Mouse (Mus musculus) natural killer cell, adult 2 months (primary cell): ENCODE results near the gene Impdh1.

Experiments
- DNase-seq, 2 experiments: peaks; one replicate each; pipeline ENCODE4 v3.0.0; 2022; ENCODE audit warnings: low spot score in 2 of 2

The Impdh1 gene

DNA sequence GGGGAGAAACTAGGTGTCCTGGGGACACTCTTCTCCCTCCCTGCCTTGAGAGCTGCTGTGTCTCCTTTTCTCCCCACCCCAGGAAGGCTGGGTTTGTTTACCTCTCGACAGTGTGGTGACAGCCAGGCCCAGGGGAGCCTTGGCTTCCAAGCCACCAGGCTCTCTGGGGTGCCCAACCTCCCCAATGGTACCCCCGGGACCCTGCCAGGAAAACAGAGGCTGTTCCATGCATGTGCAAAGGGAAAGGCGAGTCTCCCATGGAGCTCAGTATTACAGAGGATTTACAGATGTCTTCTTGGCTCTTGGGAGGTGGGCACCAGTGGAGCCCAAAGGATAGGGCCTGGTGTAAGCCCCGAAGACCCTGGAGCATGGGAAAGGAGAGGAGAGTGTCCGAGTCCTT, 2.7 kb downstream of the Impdh1 start:
- DNase-seq: no peak

DNA sequence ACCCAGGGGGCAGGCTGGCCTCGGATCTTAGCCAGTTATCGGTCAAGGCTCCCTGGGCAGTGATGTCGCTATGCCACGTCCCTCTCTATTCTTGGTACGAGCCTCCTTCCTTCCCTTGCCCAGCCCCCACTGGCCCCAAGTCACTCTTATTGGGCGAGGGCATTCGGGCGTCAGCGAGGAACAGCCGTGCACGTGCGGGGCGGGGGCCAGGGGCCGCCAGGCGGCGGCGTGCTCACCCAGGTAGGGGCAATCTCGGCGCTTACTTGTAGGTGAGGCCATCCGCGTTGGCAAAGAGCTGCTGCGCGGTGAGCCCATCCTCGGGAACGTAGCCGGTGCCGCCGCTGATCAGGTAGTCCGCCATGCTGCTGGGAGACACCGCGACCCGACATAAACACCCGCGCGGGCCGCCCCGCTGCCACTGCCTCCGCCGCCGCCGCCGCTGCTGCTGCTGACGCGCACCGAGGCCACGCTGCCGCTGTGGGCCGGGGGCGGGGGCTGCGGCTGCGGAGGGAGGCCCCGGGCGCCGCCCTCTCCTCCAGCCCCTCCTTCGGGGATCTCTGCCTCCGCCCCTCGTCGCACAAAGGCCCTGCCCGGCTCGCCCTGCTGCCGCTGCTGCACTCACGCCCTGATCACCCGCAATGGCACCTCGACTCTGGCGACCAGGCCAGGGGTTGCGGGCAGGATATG, 4.2 kb downstream of the Impdh1 start:
- DNase-seq: peak; percentile 90 to 93

DNA sequence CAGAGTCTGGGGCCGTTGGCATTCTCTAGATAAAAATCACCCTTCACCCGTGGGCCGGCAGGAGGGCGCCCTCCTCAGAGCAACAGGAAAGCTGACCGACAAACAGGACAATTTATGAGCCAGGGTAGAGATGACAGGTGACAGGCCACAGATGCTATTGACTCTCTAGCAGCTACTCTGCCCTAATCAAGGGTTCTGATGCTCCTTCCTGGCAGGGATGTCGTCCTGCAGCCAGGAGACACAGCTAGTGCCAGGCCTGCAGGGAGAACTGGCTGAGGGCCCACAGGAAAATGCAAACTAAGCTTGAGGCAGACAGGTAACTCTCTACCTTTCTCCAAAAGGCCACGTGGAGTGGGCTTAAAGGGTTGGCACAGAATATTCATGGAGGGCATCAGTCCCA, 5.0 kb downstream of the Impdh1 start:
- DNase-seq: no peak

DNA sequence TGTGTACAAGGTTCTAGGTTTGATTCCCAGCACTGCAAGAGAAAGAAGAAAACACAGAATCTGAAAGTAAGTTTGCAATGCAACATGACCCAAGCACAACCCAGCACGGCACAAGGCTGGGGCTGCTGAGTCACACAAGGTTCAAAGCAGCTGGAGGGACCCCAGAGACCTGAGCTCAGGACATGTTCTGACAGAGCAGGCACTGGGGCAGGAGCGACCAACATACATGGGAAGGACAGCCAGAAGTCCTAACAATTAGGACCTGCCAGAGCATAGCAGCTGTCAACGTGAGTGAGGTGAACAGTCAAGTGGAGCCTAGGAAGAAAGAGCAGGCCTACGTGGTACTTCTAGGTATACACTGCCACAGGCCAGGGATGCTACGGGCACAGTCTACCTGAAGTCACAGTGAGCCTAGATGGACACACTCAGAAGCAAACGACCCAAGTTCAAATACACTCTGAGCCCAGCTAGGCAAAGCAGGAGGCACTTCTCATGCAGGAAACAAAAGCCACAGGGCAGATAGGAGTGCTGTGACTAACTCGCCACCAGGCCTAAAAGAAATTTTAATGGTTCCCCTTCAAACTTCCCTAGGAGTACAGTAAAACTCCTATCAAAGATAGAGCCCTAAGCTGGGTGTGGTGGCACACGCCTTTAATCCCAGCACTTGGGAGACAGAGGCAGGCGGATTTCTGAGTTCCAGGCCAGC, 5.8 kb downstream of the Impdh1 start:
- DNase-seq: no peak

DNA sequence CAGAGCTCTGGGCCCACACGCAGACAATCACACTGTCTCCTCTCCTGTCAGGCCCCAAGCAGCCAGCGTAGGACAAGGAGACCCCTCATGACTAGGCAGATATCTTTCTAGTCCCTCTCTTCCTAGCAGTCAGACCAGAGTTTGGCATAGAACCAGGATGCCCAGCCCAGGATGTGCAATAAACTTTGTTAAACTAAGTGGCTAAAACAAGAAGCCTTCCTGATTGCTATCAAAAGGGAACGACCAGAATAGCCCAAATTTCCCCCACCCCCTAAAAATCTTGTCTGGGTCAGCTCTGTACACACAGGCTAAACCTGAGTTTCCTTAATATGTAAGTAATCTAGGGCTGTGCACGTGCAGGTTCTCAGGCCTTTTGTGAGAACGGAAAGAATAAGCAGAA, 8.0 kb downstream of the Impdh1 start:
- DNase-seq: no peak

DNA sequence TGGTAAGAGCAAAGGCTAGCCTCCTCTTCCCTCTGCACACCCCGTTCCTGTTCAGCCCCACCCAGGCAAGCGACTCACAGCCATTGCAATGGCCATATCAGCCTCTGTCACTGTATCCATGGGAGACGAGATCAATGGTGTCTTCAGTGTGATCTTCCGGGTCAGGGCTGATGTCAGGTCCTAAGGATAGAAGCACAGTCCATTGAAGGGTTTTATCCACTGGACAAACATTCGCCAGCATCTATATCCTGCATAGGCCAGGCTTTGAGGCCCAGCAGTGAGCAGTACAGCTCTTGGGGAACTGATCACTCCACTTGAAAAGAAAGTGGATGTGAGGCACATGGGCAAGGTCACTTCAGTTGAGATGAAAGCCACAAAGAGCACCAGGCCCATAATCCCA, 9.1 kb downstream of the Impdh1 start:
- no peak for DNase-seq

DNA sequence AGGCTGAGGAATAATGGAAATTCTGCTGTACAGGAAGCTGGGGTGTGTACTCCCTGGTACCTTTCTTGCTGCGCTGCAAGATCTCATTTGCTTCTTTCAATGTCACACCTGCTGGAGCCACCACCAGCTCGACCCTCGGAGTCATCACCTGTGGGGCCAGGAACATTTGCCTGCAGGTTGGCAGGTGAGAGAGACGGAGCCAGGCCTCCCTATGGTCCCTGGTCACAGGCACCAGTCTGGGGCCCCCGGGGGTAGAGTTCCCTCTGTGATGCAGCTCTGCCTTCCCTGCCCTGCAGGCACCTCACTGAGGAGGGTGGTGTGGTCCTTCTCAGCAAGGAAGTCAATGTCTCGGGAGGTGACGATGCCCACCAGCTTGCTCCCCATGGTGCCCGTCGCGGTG, 10.2 kb downstream of the Impdh1 start:
- no peak for DNase-seq

DNA sequence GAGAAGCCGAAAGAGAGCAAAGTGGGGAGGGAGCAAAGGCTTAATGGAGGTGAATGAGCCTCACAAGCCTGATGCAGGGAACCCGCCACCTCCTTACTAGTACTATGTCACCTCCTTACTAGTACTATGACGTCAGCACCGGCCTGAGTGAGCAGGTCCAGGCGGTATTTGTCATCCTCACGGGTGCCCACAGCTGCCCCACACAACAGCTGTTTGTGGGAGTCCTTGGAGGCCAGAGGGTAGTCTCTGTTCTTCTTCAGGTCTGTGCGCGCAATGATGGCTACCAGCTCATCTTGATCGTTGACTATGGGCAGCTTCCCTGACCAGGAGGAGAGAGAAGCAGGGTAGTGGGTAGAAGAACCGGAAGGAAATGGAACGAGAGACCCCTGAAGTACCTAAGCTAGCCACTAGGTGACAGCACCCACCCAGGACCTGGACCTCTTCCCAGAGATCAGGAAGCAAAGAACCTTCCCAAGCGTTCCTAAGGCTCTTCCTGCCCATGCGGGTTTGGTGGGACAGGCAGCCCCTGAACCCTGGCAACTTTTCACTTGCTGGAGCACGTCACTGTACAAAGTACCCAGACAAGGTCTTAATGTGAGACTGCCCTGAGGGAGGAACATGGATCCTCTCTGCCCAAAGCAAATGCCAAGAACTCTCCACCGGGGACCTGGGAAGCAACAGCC, 11.1 kb downstream of the Impdh1 start:
- DNase-seq: no peak

DNA sequence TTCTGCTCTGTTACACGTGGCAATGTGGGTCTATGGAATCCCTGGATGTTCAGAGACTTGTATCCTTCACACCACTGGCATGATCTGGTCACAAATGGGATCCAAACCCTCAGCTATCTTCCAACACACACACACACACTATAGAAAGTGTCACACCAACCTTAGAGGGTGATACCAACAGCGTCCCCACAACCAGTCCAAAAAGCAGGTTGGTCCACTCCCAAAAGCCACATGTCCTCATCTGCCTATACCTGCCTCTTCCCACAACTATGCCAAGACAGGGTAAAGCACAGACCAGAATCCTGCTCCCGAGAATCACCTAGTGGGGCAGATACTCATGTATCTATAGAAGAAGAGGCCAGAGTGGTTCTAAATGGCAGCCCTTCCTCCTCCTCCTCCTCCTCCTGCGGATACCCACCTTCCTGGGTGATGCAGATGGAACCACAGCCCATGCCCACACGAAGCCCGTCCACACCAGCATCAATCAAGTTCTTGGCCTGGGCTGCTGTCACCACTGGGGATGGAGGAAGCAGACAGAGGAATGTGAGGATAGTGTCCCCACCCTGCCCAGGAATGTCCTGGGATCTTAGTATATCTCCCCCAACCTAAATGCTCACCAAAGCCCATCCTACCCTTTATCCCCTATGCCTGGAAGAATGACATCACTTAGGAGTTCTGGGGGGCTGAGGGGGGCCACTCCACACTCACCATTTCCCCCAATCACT, 12.1 kb downstream of the Impdh1 start:
- DNase-seq: no peak

DNA sequence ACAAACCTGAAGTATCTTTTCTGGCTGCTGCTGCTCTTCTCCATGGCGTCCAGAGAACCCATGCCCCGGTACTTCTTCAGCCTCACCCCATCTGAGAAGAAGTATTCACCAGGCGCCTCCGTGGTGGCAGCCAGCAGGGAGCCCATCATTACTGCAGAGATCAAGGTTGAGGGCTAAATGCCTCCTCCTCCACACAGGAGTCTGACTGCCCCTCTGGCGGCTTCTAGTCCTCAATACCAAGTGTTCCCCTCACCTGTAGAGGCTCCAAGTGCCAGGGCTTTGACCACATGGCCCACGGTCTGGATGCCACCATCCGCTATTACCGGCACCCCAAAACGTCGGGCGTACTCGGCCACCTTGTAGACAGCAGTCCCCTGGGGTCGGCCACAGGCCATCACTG, 13.1 kb downstream of the Impdh1 start:
- no peak for DNase-seq

DNA sequence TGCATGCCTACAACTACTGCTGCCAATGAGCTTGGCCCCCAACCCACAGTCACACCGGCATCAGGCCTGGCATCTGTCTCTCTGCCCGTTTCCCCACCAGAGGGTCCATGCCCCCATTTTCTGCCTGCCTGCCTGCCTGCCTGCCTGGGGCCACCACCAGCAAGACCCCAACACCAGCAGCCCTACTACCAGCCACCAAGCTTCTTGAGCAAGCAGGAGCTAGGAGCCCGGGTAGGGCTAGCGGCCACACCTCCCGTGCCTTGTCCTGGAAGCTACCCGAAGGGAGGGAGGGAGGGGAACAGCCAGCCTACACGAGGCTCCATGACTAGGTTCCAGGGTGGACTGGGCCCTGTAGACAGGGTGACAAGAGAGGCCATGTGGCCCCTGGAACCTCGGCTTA, 14.2 kb downstream of the Impdh1 start:
- DNase-seq: no peak

DNA sequence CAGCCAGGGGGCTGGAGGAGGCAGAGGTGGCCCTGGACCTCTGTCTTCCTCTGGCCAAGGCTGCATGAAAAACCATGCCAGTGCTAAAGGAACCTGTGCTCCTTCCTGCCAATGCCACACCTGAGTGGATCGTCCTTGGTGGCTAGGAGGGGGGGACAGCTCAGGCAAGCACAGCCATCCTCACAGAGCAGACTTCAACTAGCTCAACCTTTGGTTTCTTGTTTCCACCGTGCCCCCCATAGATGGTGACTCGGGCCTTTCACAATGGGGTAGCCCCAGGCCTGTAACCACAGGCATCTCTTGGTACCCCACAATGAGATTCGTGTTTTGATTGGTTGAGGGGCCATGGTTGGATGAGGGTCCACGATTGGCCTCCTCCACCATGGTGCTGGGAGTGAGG, 14.8 kb downstream of the Impdh1 start:
- DNase-seq: no peak

DNA sequence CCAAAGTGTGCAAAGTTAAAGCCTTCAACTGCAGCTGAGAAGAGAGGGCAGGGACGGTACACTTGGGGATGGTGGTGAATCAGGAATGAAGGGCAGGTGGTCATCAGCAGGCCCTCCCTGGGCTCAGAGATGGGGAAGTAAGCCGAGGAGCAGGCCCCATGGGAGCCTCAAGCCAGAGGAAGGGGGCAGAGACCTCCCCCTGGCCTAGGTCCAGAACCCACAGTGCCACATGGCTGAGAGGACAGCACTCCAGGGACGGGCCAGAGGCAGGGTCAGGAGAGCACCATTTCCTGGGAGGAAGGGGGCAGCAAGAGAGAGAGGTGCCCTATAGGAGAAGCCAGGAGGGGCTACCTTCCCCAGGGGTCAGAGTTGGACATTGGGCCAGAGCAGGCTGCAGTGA, 15.7 kb downstream of the Impdh1 start:
- no peak for DNase-seq

DNA sequence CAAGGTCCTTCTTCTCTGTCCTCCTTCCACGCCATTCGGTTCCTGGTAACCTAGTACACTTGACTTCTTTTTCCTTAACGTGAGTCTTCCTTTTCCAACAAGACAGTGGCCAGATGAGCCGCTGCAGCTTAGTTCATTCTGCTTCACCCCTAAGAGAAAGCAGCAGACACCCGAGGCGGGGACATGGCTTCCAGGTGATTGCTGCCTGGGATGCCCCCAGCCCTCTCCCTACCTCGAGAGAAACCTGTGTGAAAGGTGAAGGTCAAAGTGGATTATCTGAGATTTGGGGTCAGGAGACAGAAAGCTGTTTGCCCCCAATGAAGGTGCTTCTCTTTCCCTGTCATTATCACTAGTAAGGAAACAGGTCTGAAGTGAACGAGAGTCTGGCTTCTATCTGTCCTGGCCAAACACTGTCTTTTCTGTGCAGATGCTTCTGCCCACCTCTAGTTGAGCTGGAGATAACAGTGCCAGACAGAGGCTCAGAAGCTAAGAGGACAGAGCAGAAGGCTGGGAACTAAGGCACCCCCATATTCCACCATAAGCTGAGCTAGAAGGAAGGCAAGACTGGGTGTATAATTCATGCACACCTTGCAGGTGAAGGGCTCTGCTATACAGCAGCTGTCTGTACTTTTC, 16.8 kb downstream of the Impdh1 start:
- DNase-seq: no peak

DNA sequence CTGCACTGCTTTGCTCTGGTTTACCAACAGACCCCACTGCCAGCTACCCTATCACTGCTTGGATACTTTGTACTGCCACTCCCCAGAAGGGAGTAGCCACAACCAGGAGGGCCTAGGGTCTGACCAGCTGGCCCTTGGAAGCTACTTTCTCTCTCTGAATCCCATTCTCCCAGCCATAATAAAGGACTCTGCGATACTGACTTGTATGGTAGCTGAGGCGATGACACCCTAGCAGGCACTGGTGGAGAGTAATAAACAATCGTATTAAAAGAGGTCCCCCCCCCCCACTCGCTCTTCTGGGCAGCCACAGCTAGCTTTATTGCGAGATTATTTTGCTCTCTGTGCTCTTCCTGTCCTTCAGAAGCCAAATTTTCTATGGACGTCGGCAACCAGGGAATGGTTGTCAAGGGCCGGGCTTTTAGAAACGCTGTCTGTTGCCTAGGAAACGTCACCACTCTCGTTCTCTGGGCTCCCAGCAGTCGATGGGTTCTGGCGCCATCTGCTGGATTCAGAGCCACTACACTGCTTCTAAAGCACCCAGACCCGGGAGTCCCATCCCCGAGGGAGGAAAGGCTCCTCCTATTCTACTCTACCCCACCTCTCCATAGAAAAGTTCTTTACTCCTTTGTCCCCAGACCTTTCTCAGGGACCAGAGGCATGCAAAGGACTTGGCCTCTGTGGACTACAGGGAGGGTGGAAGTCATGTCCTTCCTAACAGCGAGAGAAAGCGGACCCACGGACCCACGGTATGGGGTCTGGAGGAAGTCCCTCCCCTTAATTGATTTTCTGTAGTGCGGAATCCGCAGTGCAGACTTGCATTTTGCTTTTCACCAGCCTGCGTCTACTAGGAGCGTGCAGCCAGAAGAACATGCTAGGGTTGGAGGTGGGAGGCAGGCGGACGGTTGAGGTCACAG, 17.6 kb downstream of the Impdh1 start:
- peak; percentile 63 to 78 for DNase-seq

DNA sequence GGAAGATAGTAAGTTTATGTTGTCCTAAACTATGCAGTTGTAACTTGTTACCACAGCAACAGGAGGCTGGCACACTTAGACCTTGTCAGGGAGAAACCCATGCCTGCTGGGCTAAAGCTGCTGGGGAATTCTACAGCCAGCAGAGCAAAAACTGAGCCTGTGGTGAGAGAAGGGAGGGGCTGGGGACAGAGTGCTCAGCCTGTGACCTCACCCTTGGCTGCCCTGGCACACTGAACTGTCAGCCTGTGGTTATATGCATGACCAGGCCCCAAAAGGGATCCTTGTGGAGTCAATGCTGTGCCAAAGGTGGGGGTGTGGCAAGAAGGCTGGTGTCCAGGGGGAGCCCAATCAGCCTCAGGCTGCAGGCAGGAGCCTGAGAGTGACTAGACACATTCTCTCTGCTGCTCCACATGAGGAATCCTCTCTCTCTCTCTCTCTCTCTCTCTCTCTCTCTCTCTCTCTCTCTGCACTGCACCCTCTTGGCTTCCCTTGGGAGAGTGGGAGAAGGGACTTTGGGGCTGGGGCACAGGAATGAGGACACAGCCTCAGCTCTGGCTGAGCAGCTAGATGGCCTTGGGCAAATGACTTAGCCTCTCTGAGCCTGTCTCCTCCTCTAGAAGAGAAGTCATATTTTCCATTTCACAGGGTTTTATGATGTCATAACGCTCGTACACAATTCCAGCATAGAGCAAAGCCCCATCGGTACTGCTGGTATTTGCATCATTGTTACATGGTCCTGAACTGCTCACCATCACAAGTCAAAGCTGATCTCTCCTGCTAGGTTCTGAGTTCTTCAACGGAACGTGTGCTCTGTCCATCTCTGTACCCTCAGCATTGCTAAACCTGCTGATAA, 20.1 kb downstream of the Impdh1 start:
- DNase-seq: no peak

DNA sequence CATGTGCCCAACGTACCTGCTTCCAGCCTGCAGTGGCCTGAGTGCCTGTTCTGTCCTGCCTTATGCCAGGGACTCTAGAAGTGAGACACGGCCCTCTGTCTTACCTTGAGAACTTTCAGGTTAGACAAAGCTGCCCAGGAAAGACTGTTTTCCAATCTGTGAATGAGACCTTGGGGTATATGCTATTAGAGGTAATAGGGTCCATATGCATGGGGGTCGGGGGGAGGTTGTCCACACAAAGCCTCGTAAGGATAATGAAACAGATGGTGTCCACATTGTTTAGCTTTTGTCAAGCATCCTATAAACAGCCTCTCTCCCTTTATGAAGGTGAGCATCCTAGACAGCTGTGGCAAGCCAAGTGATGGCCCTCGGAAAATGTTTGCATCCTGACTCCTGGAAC, 21.0 kb downstream of the Impdh1 start:
- no peak for DNase-seq

DNA sequence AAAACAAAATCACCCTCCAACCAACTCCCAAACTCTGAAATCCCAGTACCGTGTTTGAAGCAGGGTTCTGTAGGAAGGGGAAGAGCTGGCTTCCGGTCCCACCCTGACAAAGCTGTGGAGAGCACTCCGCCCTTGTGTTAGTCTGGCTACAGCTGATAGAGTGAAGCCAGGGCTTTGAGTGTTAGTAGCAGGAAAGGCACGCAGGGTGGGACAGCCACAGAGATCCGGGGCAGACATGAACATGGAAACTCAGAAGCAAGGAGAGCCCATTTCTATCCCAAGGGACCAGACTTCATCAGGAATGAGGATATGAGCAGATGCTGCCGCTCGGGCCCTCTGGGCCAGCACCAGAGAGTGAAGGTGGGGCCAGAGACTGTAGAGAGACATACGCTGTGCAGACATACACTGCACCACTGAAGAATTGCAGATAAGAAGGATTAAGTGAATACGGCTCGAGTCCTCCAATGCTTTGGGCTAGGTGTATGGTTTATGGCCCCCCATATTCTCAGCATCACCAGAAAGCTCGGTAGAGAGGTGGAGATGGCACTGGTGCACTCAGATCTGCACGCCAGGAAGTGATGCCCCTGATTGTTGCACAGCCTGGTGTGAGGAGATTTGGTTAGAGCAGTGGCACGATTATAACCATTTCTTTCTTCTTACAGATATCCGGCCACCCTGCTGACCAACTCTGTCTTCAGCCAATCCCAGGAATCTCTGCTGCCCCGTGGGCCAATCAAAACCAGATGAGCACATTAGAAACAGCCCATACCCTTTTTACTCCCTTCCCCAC, 22.0 kb downstream of the Impdh1 start:
- no peak for DNase-seq

DNA sequence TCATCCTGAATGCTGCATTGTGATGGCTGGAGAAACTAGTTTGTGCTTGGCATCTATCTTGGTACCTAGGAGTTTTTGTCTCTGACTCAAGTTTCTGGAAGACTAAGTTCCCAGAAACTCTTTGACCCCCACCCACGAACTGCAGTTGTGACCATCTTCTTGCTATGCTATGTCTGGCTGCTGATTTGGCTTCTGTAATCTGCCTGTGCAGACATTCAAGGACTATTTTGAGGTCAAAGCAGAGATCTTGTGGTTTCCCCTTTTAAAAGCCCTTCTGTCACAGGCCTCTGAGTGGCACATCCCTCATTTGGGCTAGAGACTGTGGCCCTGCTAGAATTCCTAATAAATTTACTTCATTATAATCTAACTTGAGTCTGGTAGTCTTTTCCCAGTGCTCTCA, 28.2 kb downstream of the Impdh1 start:
- DNase-seq: no peak
